Mouse (Mus musculus) heart, postnatal 0 days (tissue): Measurements from ENCODE around the gene Tmem238l. TPM values are rescaled to one million over a fixed set of nuclear protein-coding genes. Genes with fewer than 3 reads are reported as not detected.

Source experiments
- ATAC-seq: fragments of 200-750 bp; cut with Nextera tagmentation; 2 replicates; pipeline ENCODE4 v1.8.0; 2017; ENCODE audit warnings: low read depth, moderate number of reproducible peaks, moderate library complexity; ENCODE audit not compliant: insufficient read depth
- DNase-seq: peaks from one replicate; pipeline ENCODE4 v3.0.0-alpha.2; 2016; ENCODE audit warnings: low spot score
- H3K27ac ChIP-seq: fragments of 300-500 bp; sonication (generic); 2 replicates; pipeline ENCODE4 v1.5.1; 2014; ENCODE audit warnings: low read depth, mild to moderate bottlenecking
- H3K27me3 ChIP-seq: fragments of 300-500 bp; sonication (generic); 2 replicates; pipeline ENCODE4 v1.6.1; 2014; ENCODE audit warnings: low read length, mixed read lengths; ENCODE audit not compliant: control insufficient read depth, insufficient read depth
- H3K36me3 ChIP-seq: fragments of 300-500 bp; sonication (generic); replicated peaks from 2 replicates; pipeline ENCODE4 v1.6.1; 2014; ENCODE audit warnings: low read length, mixed read lengths; ENCODE audit not compliant: control insufficient read depth, insufficient read depth
- H3K4me1 ChIP-seq: fragments of 300-500 bp; sonication (generic); 2 replicates; pipeline ENCODE4 v1.6.1; 2014; ENCODE audit warnings: antibody characterized with exemption; ENCODE audit not compliant: control insufficient read depth, insufficient read depth
- H3K4me2 ChIP-seq: fragments of 300-500 bp; sonication (generic); 2 replicates; pipeline ENCODE4 v1.6.1; 2014; ENCODE audit warnings: low read depth, mild to moderate bottlenecking, low read length, moderate library complexity
- H3K4me3 ChIP-seq: fragments of 300-500 bp; sonication (generic); 2 replicates; pipeline ENCODE4 v1.5.1; 2014; ENCODE audit warnings: low read depth, low read length
- H3K9ac ChIP-seq: fragments of 300-500 bp; sonication (generic); replicated peaks from 2 replicates; pipeline ENCODE4 v1.6.1; 2014; ENCODE audit warnings: low read depth, low read length, mixed read lengths
- H3K9me3 ChIP-seq: fragments of 300-500 bp; sonication (generic); replicated peaks from 2 replicates; pipeline ENCODE4 v1.6.1; 2016; ENCODE audit warnings: low read length; ENCODE audit not compliant: control insufficient read depth
- CTCF ChIP-seq: IDR thresholded peaks from 2 replicates; pipeline ENCODE4 v1.5.1; 2016; ENCODE audit warnings: antibody characterized with exemption, control low read depth, low read depth
- EP300 ChIP-seq: IDR thresholded peaks from 2 replicates; pipeline ENCODE4 v1.6.1; 2016; ENCODE audit warnings: antibody characterized with exemption, low read depth
- WGBS: fragments of 180-500 bp; shearing (Covaris S2); extraction: QIAGEN DNeasy Blood & Tissue Kit; methylation state at CpG from one replicate; pipeline ENCODE4 v1.1.7; 2014; 5-methylcytosine and 5-hydroxymethylcytosine counted together
- polyA plus RNA-seq: library from polyadenylated mRNA; unstranded; fragments of >200 nt; fragmentation: Nextera tagmentation; extraction: Ambion mirVana; gene quantifications from 2 replicates; pipeline ENCODE4 v1.2.1, GENCODE M21; 2015
- total RNA-seq: library from RNA; depleted of rRNA; stranded (reverse); fragments of >200 nt; gene quantifications from 2 replicates; pipeline ENCODE4 v1.2.3, GENCODE M21; 2014; ENCODE audit warnings: low replicate concordance; rRNA removed

The Tmem238l gene
- total RNA-seq (0.85 TPM in 1 of 2 replicates, not detected in the other), polyA plus RNA-seq (0.21 and 0.36 TPM in 2 replicates)

GRCm38 (mm10) chr11:66956303-66956702 is at the start of gene Tmem238l:
Gene Tmem238l (plus strand): TSS chr11:66956638.
- H3K27me3 ChIP-seq, result no peaks in the 10 kb centered on the region
- peaks cover 1% of the 10 kb centered on the region; the same call in 1 of the 2 replicates for H3K4me1 ChIP-seq
- 73% methylated on average over 9 of the region's 9 CpGs for WGBS
- no peak within 1 kb of the TSS for H3K4me2 ChIP-seq
- no peak within 1 kb of the TSS for H3K4me3 ChIP-seq
- no peak for TF ChIP-seq EP300
- no peak for TF ChIP-seq CTCF
- H3K9me3 ChIP-seq, result no peaks in the 10 kb centered on the region
- DNase-seq (no peak), ATAC-seq (no peak)
- H3K9ac ChIP-seq, result no peak within 1 kb of the TSS
- no peak within 1 kb of the TSS for H3K27ac ChIP-seq
- H3K36me3 ChIP-seq, result no peaks in the 10 kb centered on the region

- peak within 1 kb of the TSS; percentile 34; the same call in 1 of the 2 replicates for H3K9ac ChIP-seq
- H3K27me3 ChIP-seq, result no peaks in the 10 kb centered on the region
- H3K27ac ChIP-seq, result peak within 1 kb of the TSS; percentile 88
- no peak for TF ChIP-seq CTCF
- TF ChIP-seq EP300, result no peak
- H3K4me3 ChIP-seq, result peak within 1 kb of the TSS; percentile 35
- no peaks in the 10 kb centered on the region for H3K4me1 ChIP-seq
- H3K36me3 ChIP-seq, result no peaks in the 10 kb centered on the region
- no peaks in the 10 kb centered on the region for H3K9me3 ChIP-seq
- no peak for ATAC-seq
- peak; percentile 24 for DNase-seq
- H3K4me2 ChIP-seq, result peak within 1 kb of the TSS; percentile 51
- 20% methylated on average over 10 of the region's 10 CpGs for WGBS
Measured at GRCm38 (mm10) chr11:66911811-66912210, 44.6 kb upstream of the Tmem238l start, which contains the start of gene Pirt. Gene Pirt (plus strand): TSS chr11:66911981.

- 12% methylated on average over 17 of the region's 17 CpGs for WGBS
- Histone ChIP-seq H3K4me2 (peak overlapping the region; percentile 51), H3K36me3 (no peaks in the 10 kb centered on the region), H3K27ac (peak overlapping the region; percentile 88), H3K9me3 (no peaks in the 10 kb centered on the region), H3K27me3 (no peaks in the 10 kb centered on the region), H3K4me1 (no peaks in the 10 kb centered on the region), H3K9ac (0 out of 2 replicates have a peak overlapping the region, but pooled peaks have one; percentile 34), H3K4me3 (peak overlapping the region; percentile 35)
- TF ChIP-seq EP300 (peak; percentile 88), CTCF (no peak)
- DNase-seq (peak; percentile 79), ATAC-seq (peak; percentile 88)
Measured at GRCm38 (mm10) chr11:66912531-66913458, 43.6 kb upstream of the Tmem238l start.

- H3K4me2 ChIP-seq, result no peak overlapping the region
- TF ChIP-seq EP300, result peak; percentile 34; the same call in 1 of the 2 replicates
- TF ChIP-seq CTCF, result peak; percentile 49
- no peak overlapping the region for H3K4me3 ChIP-seq
- ATAC-seq (no peak), DNase-seq (peak; percentile 63)
- 32% methylated on average over 3 of the region's 3 CpGs for WGBS
- no peaks in the 10 kb centered on the region for H3K4me1 ChIP-seq
- H3K9me3 ChIP-seq, result no peaks in the 10 kb centered on the region
- H3K9ac ChIP-seq, result no peak overlapping the region
- no peaks in the 10 kb centered on the region for H3K36me3 ChIP-seq
- H3K27ac ChIP-seq, result no peak overlapping the region
- H3K27me3 ChIP-seq, result no peaks in the 10 kb centered on the region
Measured at GRCm38 (mm10) chr11:66914249-66914648, 42.2 kb upstream of the Tmem238l start.

GRCm38 (mm10) chr11:66920012-66920411 is 36.4 kb upstream of the Tmem238l start:
- Histone ChIP-seq H3K9me3 (no peaks in the 10 kb centered on the region), H3K36me3 (no peaks in the 10 kb centered on the region), H3K4me1 (no peaks in the 10 kb centered on the region), H3K27ac (no peak overlapping the region), H3K4me2 (no peak overlapping the region), H3K9ac (no peak overlapping the region), H3K27me3 (no peaks in the 10 kb centered on the region), H3K4me3 (no peak overlapping the region)
- 69% methylated on average over 2 of the region's 2 CpGs for WGBS
- no peak for TF ChIP-seq CTCF
- no peak for TF ChIP-seq EP300
- ATAC-seq (no peak), DNase-seq (no peak)
